Mouse (Mus musculus) embryonic fibroblast, embryonic 13.5 days (primary cell): ENCODE measurements around the gene Dalrd3.

Experiments
- CTCF ChIP-seq: IDR thresholded peaks from 2 replicates; pipeline ENCODE4 v1.5.1; 2011; ENCODE audit warnings: mild to moderate bottlenecking, control low read depth, low read length, moderate library complexity, borderline replicate concordance; ENCODE audit not compliant: insufficient read depth
- POLR2A ChIP-seq: IDR thresholded peaks from 2 replicates; pipeline ENCODE4 v1.6.1; 2011; ENCODE audit warnings: low read depth, mild to moderate bottlenecking, control low read depth, low read length, moderate library complexity

GRCm38 (mm10) chr9:108565881-108566814 lies 3.5 kb upstream of the Dalrd3 start:
- no peak for TF ChIP-seq POLR2A
- TF ChIP-seq CTCF: no peak
